Mouse (Mus musculus): ENCODE results near the gene Gpr135. TPM values are rescaled to one million over a fixed set of nuclear protein-coding genes. Genes with fewer than 3 reads are reported as not detected.

Gene Gpr135
- total RNA-seq (2014; rRNA removed) (23.4 and 23.5 TPM in 2 replicates), polyA plus RNA-seq (2015; fragmentation: Nextera tagmentation; extraction: Ambion mirVana) (11.3 and 12.8 TPM in 2 replicates)

DNA sequence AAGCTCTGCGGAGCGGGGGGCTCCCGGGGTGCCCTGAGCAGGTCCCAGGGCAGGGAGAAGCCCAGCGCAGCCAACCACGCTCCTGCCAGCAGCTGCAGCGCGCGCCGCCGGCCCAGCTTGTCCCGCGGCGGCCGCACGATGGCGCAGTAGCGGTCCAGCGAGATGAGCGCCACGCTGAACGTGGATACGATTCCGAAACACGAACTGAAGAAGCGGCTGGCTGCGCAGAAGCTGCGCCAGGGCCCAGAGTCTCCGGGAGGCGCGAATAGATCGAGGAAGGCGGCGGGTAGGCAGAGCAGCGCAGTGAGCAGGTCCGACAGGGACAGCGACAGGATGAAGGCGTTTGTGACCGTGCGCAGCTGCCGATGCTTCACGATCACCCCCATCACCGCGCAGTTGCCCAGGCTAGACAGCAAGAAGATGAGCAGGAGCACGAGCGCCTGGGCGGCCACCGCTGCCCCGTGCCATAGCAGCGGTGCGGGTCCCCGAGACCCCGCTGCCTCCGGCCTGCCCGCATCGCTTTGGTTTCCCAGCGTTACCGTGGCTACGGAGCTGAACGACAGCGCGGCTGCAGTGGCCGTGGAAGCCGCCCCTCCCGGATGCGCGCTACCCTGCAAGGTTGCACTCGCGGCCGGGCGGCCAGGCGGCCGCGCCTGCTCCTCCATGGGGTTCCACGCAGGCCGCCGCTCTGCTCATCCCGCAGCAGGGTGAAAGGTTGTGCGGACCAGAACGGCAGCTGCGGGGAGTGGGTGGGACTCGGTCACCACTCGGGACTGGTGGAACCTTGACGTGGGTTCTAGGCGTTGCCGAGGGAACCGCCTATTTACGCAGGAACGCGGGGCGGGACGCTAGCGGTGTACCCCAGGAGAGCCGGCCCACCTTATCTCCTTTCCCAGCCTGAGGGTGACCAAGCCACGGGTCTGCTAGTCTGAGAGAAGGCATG, at the start of gene Gpr135:
Gene Gpr135, minus strand, starts transcription at position 799 of the 943 bp plus-strand sequence.
- H3K27me3 ChIP-seq (ENCODE audit: insufficient read depth, low read length): no peaks in the 10 kb centered on the region
- WGBS: under 1% methylated on average over 94 of the region's 94 CpGs
- peak within 1 kb of the TSS; percentile 95 for H3K27ac ChIP-seq (ENCODE audit: low read depth, low read length)
- peak; percentile 92 for ATAC-seq (ENCODE audit: low FRiP score)
- TF ChIP-seq CTCF (IDR thresholded peaks at IDR 0.05): peak; percentile 87
- H3K9me3 ChIP-seq (ENCODE audit: low read length): no peaks in the 10 kb centered on the region
- no peaks in the 10 kb centered on the region for H3K4me1 ChIP-seq (ENCODE audit: insufficient read depth, low read length)
- peak; percentile 92 for DNase-seq (ENCODE audit: low spot score)
- peak within 1 kb of the TSS; percentile 91 for H3K9ac ChIP-seq (replicated peaks; ENCODE audit: low read length, poor library complexity, severe bottlenecking)
- H3K4me2 ChIP-seq (ENCODE audit: low read depth, low read length, poor library complexity, severe bottlenecking): peak within 1 kb of the TSS; percentile 87
- H3K36me3 ChIP-seq (ENCODE audit: insufficient read depth, low read length): no peaks in the 10 kb centered on the region
- H3K4me3 ChIP-seq (ENCODE audit: low read depth, low read length): peak within 1 kb of the TSS; percentile 69

DNA sequence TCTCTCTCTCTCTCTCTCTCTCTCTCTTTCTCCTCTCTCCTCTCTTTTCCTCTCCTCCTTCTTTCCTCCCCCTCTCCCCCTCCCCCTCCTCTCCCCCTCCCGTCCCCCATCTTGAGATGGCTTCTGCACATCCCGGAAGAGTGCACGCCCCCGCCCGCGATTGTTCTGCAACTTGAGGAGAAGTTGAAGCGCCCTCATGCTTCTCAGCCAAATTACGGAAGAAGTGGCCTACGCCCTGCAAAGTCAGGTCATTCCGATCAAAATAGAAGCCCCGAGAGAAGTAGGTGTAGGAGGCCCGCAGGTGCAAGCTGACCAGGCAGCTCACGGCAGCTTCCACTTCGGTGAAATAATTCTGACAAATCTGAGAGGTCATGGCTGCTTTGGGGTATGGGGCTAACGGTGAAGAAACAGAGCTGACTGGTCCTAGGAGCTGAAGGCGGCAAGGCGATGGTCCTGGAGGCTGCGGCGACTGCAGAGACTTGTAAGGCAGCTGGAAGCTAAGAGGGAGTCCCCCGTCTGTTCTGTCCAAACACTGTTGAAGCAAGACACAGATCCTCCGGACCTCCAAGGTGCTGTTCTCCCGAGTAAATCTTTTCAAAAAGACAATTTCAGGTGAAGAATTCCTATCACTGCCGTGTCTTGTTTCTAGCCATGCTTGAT, 44.9 kb upstream of the Gpr135 start:
- Histone ChIP-seq H3K27me3 (ENCODE audit: insufficient read depth, low read length) (no peaks in the 10 kb centered on the region), H3K9me3 (ENCODE audit: low read length) (no peaks in the 10 kb centered on the region), H3K4me3 (ENCODE audit: low read depth, low read length) (no peak overlapping the region), H3K36me3 (ENCODE audit: insufficient read depth, low read length) (no peaks in the 10 kb centered on the region), H3K4me2 (ENCODE audit: low read depth, low read length, poor library complexity, severe bottlenecking) (no peak overlapping the region), H3K9ac (replicated peaks; ENCODE audit: low read length, poor library complexity, severe bottlenecking) (no peak overlapping the region), H3K27ac (ENCODE audit: low read depth, low read length) (no peak overlapping the region), H3K4me1 (ENCODE audit: insufficient read depth, low read length) (no peaks in the 10 kb centered on the region)
- DNase-seq (ENCODE audit: low spot score): no peak
- TF ChIP-seq CTCF (IDR thresholded peaks at IDR 0.05): no peak
- WGBS: 84% methylated on average over 22 of the region's 23 CpGs
- no peak for ATAC-seq (ENCODE audit: low FRiP score)

DNA sequence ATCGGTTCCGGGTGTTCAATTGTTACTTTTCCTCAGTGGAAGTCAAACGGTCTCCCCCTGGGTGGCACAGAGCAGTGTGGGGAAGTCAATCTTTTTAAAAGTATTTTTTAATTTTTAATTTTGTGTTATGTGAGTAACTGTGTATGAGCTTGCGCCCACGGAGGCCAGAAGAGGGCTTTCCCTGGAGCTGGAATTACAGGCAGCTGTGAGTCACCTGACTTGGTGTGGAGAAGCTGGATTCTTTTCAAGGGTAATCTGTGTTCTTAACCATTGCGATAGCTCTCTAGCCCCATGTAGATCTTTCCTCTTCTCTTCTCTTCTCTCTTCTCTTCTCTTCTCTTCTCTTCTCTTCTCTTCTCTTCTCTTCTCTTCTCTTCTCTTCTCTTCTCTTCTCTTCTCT, 44.2 kb upstream of the Gpr135 start:
- Histone ChIP-seq H3K36me3 (ENCODE audit: insufficient read depth, low read length) (no peaks in the 10 kb centered on the region), H3K4me3 (ENCODE audit: low read depth, low read length) (no peak overlapping the region), H3K4me1 (ENCODE audit: insufficient read depth, low read length) (no peaks in the 10 kb centered on the region), H3K9me3 (ENCODE audit: low read length) (no peaks in the 10 kb centered on the region), H3K27ac (ENCODE audit: low read depth, low read length) (no peak overlapping the region), H3K27me3 (ENCODE audit: insufficient read depth, low read length) (no peaks in the 10 kb centered on the region), H3K9ac (replicated peaks; ENCODE audit: low read length, poor library complexity, severe bottlenecking) (no peak overlapping the region), H3K4me2 (ENCODE audit: low read depth, low read length, poor library complexity, severe bottlenecking) (no peak overlapping the region)
- WGBS: 81% methylated on average over 6 of the region's 6 CpGs
- ATAC-seq (ENCODE audit: low FRiP score) (no peak), DNase-seq (ENCODE audit: low spot score) (no peak)
- no peak for TF ChIP-seq CTCF (IDR thresholded peaks at IDR 0.05)

DNA sequence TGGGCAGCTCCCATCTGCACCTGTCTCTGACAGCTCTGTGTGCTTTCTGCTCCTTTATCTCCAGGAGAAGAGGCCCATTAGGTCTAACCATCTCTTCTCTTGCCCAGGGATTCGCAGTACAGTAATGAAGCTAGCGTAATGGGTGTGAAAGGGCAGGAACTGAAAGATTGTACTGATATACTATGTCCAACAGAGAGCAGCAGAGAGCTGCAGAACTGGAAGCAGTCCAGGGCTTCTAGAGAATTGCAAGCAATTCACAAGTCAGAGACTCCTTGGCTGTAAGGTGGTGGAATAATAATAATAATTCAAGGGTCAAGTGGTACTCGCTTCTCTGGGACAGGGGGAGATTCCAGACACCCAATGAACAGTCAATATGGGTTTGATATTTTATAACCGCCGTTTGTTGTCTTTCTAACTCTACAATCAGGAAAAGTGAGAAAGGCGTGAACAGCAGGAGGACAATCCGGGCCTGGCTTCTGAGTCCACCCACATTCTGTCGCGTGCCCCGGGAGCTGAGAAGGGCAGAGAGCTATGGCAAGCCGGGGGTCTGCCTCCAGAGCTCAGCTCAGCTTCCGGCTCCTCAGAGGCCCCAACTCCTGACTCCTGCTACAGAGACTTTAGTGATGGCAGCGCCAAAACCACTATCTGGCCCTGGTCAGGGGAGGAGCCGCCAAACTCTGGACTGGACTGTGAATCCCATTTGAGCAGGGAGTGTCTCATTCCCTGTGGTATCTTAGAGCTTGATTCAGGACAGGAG, 33.8 kb upstream of the Gpr135 start:
- H3K27ac ChIP-seq (ENCODE audit: low read depth, low read length): no peak overlapping the region
- peak; percentile 91 for TF ChIP-seq CTCF (IDR thresholded peaks at IDR 0.05)
- H3K27me3 ChIP-seq (ENCODE audit: insufficient read depth, low read length): no peaks in the 10 kb centered on the region
- no peaks in the 10 kb centered on the region for H3K9me3 ChIP-seq (ENCODE audit: low read length)
- no peak overlapping the region for H3K4me3 ChIP-seq (ENCODE audit: low read depth, low read length)
- ATAC-seq (ENCODE audit: low FRiP score): peak; percentile 56; the same call in 1 of the 2 replicates
- H3K4me1 ChIP-seq (ENCODE audit: insufficient read depth, low read length): no peaks in the 10 kb centered on the region
- peak; percentile 94 for DNase-seq (ENCODE audit: low spot score)
- H3K36me3 ChIP-seq (ENCODE audit: insufficient read depth, low read length): peaks cover 3% of the 10 kb centered on the region
- H3K9ac ChIP-seq (replicated peaks; ENCODE audit: low read length, poor library complexity, severe bottlenecking): no peak overlapping the region
- no peak overlapping the region for H3K4me2 ChIP-seq (ENCODE audit: low read depth, low read length, poor library complexity, severe bottlenecking)
- WGBS: 31% methylated on average over 14 of the region's 14 CpGs

DNA sequence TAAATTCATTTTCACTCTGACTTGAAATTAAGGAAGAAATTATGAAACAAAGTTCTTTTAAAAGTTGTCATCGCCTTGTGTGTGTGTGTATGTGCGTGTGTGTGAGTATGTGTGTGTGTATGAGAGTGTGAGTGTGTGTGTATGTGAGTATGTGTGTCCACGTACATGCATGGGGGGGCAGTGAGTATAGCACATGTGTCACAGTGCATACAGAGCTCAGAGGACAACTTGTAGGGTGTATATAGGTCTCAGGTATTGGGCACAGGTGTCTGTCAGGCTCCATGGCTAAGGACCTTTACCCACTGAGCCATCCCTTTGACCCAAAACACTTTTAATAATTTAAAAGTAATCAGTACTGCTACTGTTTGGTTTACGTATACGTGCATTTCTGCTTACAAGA, 33.1 kb upstream of the Gpr135 start:
- no peak for TF ChIP-seq CTCF (IDR thresholded peaks at IDR 0.05)
- ATAC-seq (ENCODE audit: low FRiP score) (no peak), DNase-seq (ENCODE audit: low spot score) (no peak)
- 86% methylated on average over 5 of the region's 5 CpGs for WGBS
- Histone ChIP-seq H3K9ac (replicated peaks; ENCODE audit: low read length, poor library complexity, severe bottlenecking) (no peak overlapping the region), H3K4me1 (ENCODE audit: insufficient read depth, low read length) (no peaks in the 10 kb centered on the region), H3K27me3 (ENCODE audit: insufficient read depth, low read length) (no peaks in the 10 kb centered on the region), H3K4me2 (ENCODE audit: low read depth, low read length, poor library complexity, severe bottlenecking) (no peak overlapping the region), H3K27ac (ENCODE audit: low read depth, low read length) (no peak overlapping the region), H3K9me3 (ENCODE audit: low read length) (no peaks in the 10 kb centered on the region), H3K36me3 (ENCODE audit: insufficient read depth, low read length) (peaks cover 3% of the 10 kb centered on the region), H3K4me3 (ENCODE audit: low read depth, low read length) (no peak overlapping the region)
